Mouse (Mus musculus) midbrain, embryonic 11.5 days (tissue): ENCODE results near the gene Cryzl1. TPM values are rescaled to one million over a fixed set of nuclear protein-coding genes. Genes with fewer than 3 reads are reported as not detected.

Experiments
- ATAC-seq: fragments of 200-750 bp; cut with Nextera tagmentation; 2 replicates; pipeline ENCODE4 v1.8.0; 2017; ENCODE audit warnings: moderate TSS enrichment, moderate library complexity; ENCODE audit not compliant: low FRiP score
- DNase-seq: peaks from one replicate; pipeline ENCODE4 v3.0.0; 2015; ENCODE audit warnings: low spot score; ENCODE audit errors: missing footprints
- H3K27ac ChIP-seq: fragments of 300-500 bp; sonication (generic); 2 replicates; pipeline ENCODE4 v1.5.1; 2014; ENCODE audit warnings: low read depth, low read length
- H3K27me3 ChIP-seq: fragments of 300-500 bp; sonication (generic); 2 replicates; pipeline ENCODE4 v1.6.1; 2014; ENCODE audit warnings: mild to moderate bottlenecking, low read length, moderate library complexity, mixed read lengths; ENCODE audit not compliant: control insufficient read depth, insufficient read depth
- H3K36me3 ChIP-seq: fragments of 300-500 bp; sonication (generic); 2 replicates; pipeline ENCODE4 v1.6.1; 2014; ENCODE audit warnings: mild to moderate bottlenecking, low read length, moderate library complexity, mixed read lengths; ENCODE audit not compliant: control insufficient read depth, insufficient read depth
- H3K4me1 ChIP-seq: fragments of 300-500 bp; sonication (generic); 2 replicates; pipeline ENCODE4 v1.6.1; 2014; ENCODE audit warnings: low read length; ENCODE audit not compliant: control insufficient read depth, insufficient read depth
- H3K4me2 ChIP-seq: fragments of 300-500 bp; sonication (generic); 2 replicates; pipeline ENCODE4 v1.6.1; 2014; ENCODE audit warnings: mild to moderate bottlenecking, moderate library complexity
- H3K4me3 ChIP-seq: fragments of 300-500 bp; sonication (generic); 2 replicates; pipeline ENCODE4 v1.5.1; 2014; ENCODE audit warnings: low read depth, low read length
- H3K9ac ChIP-seq: fragments of 300-500 bp; sonication (generic); 2 replicates; pipeline ENCODE4 v1.6.1; 2014; ENCODE audit warnings: low read length
- H3K9me3 ChIP-seq: fragments of 300-500 bp; sonication (generic); 2 replicates; pipeline ENCODE4 v1.6.1; 2016; ENCODE audit warnings: low read length; ENCODE audit not compliant: control insufficient read depth
- WGBS: fragments of 180-500 bp; shearing (Covaris S2); extraction: QIAGEN DNeasy Blood & Tissue Kit; methylation state at CpG from one replicate; pipeline ENCODE4 v1.1.7; 2014; 5-methylcytosine and 5-hydroxymethylcytosine counted together
- polyA plus RNA-seq: library from polyadenylated mRNA; unstranded; fragments of >200 nt; fragmentation: Nextera tagmentation; extraction: Ambion mirVana; gene quantifications from 2 replicates; pipeline ENCODE4 v1.2.1, GENCODE M21; 2014

Gene Cryzl1
- polyA plus RNA-seq, 1 experiment from 2014 or later, result 77.0 TPM

DNA sequence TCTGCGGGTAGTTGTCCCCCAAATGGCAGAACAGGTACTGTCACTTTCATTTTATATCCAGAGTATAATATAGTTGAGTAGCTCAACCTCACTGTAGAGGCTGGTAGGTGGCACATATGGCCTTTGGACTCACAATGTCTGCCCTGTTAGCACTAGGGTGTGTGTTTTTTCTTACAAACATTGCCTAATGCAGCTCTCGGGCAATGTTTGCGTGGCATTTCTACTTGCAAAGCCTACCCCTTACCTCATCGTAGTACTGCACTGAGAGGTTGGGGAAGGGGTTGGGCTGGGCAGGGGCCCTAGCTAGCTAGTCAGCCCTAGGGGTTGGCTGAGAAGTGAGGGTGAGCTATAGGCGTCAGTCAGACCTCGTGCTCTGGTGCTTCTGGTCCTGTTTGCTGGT lies 18.8 kb upstream of the Cryzl1 start:
- Histone ChIP-seq H3K4me2 (no peak overlapping the region), H3K36me3 (no peaks in the 10 kb centered on the region), H3K27me3 (no peaks in the 10 kb centered on the region), H3K4me1 (no peaks in the 10 kb centered on the region), H3K27ac (no peak overlapping the region), H3K9ac (no peak overlapping the region), H3K4me3 (no peak overlapping the region), H3K9me3 (no peaks in the 10 kb centered on the region)
- WGBS, result 89% methylated on average over 6 of the region's 6 CpGs
- no peak for ATAC-seq
- no peak for DNase-seq

- no peaks in the 10 kb centered on the region for H3K4me1 ChIP-seq
- ATAC-seq (no peak), DNase-seq (no peak)
- H3K36me3 ChIP-seq, result no peaks in the 10 kb centered on the region
- H3K27ac ChIP-seq, result no peak overlapping the region
- H3K4me2 ChIP-seq, result no peak overlapping the region
- H3K9ac ChIP-seq, result no peak overlapping the region
- H3K27me3 ChIP-seq, result no peaks in the 10 kb centered on the region
- H3K4me3 ChIP-seq, result no peak overlapping the region
- H3K9me3 ChIP-seq, result no peaks in the 10 kb centered on the region
- WGBS, result 79% methylated on average over 14 of the region's 14 CpGs
These were observed 17.6 kb upstream of the Cryzl1 start for GRCm38 (mm10) chr16:91746101-91746950.

GRCm38 (mm10) chr16:91743055-91743454 lies 14.3 kb upstream of the Cryzl1 start:
- WGBS, result 82% methylated on average over 7 of the region's 7 CpGs
- ATAC-seq, result no peak
- H3K4me1 ChIP-seq, result no peaks in the 10 kb centered on the region
- H3K27me3 ChIP-seq, result no peaks in the 10 kb centered on the region
- H3K4me3 ChIP-seq, result no peak overlapping the region
- H3K9ac ChIP-seq, result no peak overlapping the region
- H3K9me3 ChIP-seq, result no peaks in the 10 kb centered on the region
- H3K4me2 ChIP-seq, result no peak overlapping the region
- H3K36me3 ChIP-seq, result no peaks in the 10 kb centered on the region
- H3K27ac ChIP-seq, result no peak overlapping the region
- no peak for DNase-seq

DNA sequence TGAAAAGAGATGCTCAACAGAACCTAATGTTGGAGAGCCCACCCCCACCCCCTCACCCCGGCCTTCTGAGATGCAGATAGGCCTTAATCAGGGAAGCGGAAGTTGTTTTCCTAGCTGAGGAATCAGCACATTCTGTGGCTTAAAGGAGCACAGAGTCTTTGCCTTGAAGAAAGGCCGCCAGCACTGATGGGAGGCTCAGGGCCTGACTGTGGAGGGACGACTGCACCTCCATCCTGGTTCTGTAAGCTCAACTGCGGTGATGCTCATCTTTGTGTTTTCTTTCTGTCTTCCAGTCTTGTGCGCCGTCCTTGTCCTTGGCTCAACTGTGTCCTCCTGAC lies 12.1 kb upstream of the Cryzl1 start:
- no peak overlapping the region for H3K4me2 ChIP-seq
- ATAC-seq (no peak), DNase-seq (no peak)
- no peaks in the 10 kb centered on the region for H3K27me3 ChIP-seq
- no peaks in the 10 kb centered on the region for H3K36me3 ChIP-seq
- H3K9me3 ChIP-seq, result no peaks in the 10 kb centered on the region
- peaks cover 6% of the 10 kb centered on the region; the same call in 1 of the 2 replicates for H3K4me1 ChIP-seq
- 60% methylated on average over 7 of the region's 7 CpGs for WGBS
- H3K4me3 ChIP-seq, result no peak overlapping the region
- H3K27ac ChIP-seq, result no peak overlapping the region
- no peak overlapping the region for H3K9ac ChIP-seq

GRCm38 (mm10) chr16:91740184-91740917 lies 11.6 kb upstream of the Cryzl1 start:
- no peak overlapping the region for H3K9ac ChIP-seq
- H3K9me3 ChIP-seq, result no peaks in the 10 kb centered on the region
- H3K4me2 ChIP-seq, result no peak overlapping the region
- WGBS, result 64% methylated on average over 8 of the region's 8 CpGs
- DNase-seq, result no peak
- ATAC-seq, result no peak
- H3K4me1 ChIP-seq, result peaks cover 9% of the 10 kb centered on the region; the same call in 1 of the 2 replicates
- no peaks in the 10 kb centered on the region for H3K27me3 ChIP-seq
- H3K36me3 ChIP-seq, result no peaks in the 10 kb centered on the region
- H3K27ac ChIP-seq, result no peak overlapping the region
- no peak overlapping the region for H3K4me3 ChIP-seq

DNA sequence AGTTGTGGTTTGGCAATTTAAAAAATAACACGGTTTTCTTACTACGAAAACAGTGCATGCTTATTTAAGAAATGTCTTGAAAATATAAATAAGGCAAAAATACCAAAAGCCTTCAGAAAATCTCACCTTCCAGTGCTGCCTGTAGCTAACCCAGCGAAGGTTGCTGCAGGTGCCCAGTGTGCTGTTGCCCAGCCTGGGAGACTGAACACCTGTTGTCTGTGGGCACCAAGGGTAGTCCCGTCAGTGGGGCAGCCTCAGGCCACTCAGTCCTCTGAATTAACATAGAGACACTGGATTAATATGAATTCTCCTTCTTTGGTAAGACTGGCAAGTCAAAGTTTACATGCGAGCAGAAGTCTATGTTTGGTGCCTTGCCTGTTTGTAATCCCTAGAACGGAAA lies 9.7 kb upstream of the Cryzl1 start:
- H3K4me3 ChIP-seq, result no peak overlapping the region
- no peaks in the 10 kb centered on the region for H3K9me3 ChIP-seq
- ATAC-seq (no peak), DNase-seq (no peak)
- H3K27me3 ChIP-seq, result no peaks in the 10 kb centered on the region
- no peaks in the 10 kb centered on the region for H3K36me3 ChIP-seq
- H3K9ac ChIP-seq, result no peak overlapping the region
- WGBS, result 89% methylated on average over 6 of the region's 6 CpGs
- H3K4me1 ChIP-seq, result peaks cover 17% of the 10 kb centered on the region
- H3K4me2 ChIP-seq, result no peak overlapping the region
- no peak overlapping the region for H3K27ac ChIP-seq

GRCm38 (mm10) chr16:91736046-91736816 lies 7.5 kb upstream of the Cryzl1 start:
- peaks cover 22% of the 10 kb centered on the region for H3K4me1 ChIP-seq
- H3K4me2 ChIP-seq, result no peak overlapping the region
- ATAC-seq (no peak), DNase-seq (no peak)
- no peak overlapping the region for H3K9ac ChIP-seq
- no peaks in the 10 kb centered on the region for H3K36me3 ChIP-seq
- no peaks in the 10 kb centered on the region for H3K27me3 ChIP-seq
- H3K4me3 ChIP-seq, result no peak overlapping the region
- H3K27ac ChIP-seq, result no peak overlapping the region
- H3K9me3 ChIP-seq, result no peaks in the 10 kb centered on the region
- WGBS, result 76% methylated on average over 7 of the region's 7 CpGs

DNA sequence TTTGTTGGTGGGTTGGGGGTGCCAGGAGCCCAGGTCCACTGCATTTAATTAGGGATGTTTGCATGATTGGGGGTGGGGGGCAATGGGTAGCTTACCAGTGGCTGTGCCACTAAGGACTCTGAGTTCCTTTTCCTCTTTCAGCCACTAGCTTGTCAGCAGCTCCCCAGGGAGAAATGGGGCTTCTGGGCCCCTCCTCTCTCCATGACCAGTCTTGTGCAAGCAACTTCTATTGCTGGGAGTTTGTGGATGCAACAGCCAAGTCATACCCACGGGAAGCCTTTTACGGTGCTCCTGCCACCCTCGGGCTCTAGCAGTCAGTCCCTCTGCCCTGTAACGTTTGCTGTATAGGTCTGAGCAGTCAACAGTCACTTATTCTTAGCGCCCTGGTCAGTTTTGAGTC lies 6.0 kb upstream of the Cryzl1 start:
- Histone ChIP-seq H3K9ac (no peak overlapping the region), H3K9me3 (no peaks in the 10 kb centered on the region), H3K27me3 (no peaks in the 10 kb centered on the region), H3K27ac (no peak overlapping the region), H3K4me3 (no peak overlapping the region), H3K4me1 (peaks cover 25% of the 10 kb centered on the region), H3K36me3 (no peaks in the 10 kb centered on the region), H3K4me2 (no peak overlapping the region)
- DNase-seq (no peak), ATAC-seq (no peak)
- WGBS, result 73% methylated on average over 5 of the region's 5 CpGs

DNA sequence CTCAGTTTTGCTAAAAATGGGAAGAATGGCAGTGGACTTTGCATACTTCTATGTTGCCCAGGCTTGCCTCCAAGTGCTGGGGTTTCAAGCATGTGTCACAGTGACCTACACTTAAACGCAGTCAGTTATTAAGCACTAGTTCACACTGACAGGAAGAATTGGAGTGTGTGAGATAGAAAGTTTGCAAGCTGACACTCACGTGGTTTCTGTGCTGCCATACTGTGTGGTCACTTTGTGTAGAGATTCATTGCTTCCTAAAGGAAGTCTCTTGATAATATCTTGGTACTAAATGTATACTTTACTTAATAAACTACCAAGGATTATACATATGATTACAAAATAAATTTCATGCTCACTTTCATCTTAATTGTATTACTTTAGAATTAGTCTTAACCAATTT lies 4.0 kb upstream of the Cryzl1 start:
- Histone ChIP-seq H3K4me2 (no peak overlapping the region), H3K4me3 (no peak overlapping the region), H3K4me1 (peaks cover 25% of the 10 kb centered on the region), H3K9me3 (no peaks in the 10 kb centered on the region), H3K9ac (no peak overlapping the region), H3K36me3 (no peaks in the 10 kb centered on the region), H3K27ac (no peak overlapping the region), H3K27me3 (no peaks in the 10 kb centered on the region)
- ATAC-seq (no peak), DNase-seq (no peak)
- WGBS, result 78% methylated on average over 2 of the region's 2 CpGs
